Mouse (Mus musculus) embryo, embryonic 11.5 days (tissue): Measurements from ENCODE around the gene Asmt.

ENCODE experiments used
- DNase-seq: peaks from one replicate; pipeline ENCODE4 v3.0.0-alpha.2; 2012; ENCODE audit warnings: low read depth, low spot score

Asmt gene

GRCm38 (mm10) chrX:170672594-170673092 lies at the start of gene Asmt:
Gene Asmt, plus strand, starts transcription at chrX:170672644.
- DNase-seq, result no peak

GRCm38 (mm10) chrX:170673233-170673951 lies 948 bp downstream of the Asmt start:
- no peak for DNase-seq

DNA sequence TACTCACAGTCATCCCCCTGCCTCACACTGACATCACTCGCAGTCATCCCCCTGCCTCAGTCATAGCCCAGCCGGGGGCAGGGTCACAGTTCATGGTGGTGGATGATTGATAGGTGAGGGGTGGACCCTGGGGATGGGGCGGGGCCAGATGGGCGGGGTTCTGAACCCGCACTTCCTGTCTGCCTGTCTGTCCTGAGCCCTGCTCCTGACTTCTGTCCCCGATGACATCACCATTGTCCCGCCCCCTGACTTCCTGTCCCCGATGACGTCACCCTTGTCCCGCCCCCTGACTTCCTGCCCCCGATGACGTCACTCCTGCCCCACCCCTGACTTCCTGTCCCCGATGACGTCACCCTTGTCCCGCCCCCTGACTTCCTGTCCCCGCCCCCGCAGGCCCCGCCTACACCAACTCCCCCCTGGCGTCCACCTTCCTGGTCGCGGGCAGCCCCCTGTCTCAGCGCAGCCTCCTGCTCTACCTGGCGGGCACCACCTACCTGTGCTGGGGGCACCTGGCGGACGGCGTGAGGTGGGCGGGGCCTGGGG lies 1.9 kb downstream of the Asmt start:
- DNase-seq, result no peak

DNA sequence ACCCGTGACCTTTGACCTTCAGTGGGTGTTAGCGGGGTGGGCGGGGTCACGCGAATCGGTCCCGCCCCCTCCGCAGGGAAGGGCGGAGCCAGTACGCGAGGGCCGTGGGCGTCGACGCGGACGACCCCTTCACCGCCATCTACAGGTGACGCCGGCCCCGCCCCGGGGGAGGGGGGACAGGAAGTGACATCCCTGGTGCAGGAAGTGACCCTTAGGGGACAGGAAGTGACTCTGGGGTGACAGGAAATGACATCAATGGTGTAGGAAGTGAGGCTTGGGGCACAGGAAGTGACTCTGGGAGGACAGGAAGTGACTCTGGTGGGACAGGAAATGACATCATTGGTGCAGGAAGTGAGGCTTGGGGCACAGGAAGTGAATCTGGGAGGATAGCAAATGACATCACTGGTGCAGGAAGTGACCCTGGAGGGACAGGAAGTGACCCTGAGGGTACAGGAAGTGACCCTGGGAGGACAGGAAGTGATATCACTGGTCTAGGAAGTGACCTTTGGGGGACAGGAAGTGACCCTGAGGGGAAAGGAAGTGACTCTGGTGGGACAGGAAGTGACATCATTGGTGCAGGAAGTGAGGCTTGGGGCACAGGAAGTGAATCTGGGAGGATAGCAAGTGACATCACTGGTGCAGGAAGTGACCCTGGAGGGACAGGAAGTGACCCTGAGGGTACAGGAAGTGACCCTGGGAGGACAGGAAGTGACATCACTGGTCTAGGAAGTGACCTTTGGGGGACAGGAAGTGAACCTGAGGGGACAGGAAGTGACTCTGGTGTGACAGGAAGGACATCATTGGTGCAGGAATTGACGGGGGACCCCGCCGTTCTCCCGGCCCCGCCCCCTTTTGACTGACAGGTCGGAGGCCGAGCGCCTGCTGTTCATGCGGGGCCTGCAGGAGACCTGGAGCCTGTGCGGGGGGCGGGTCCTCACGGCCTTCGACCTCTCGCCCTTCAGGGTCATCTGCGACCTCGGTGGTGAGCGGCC lies 2.7 kb downstream of the Asmt start:
- DNase-seq, result no peak

GRCm38 (mm10) chrX:170675923-170676605 lies 3.6 kb downstream of the Asmt start:
- DNase-seq, result no peak

DNA sequence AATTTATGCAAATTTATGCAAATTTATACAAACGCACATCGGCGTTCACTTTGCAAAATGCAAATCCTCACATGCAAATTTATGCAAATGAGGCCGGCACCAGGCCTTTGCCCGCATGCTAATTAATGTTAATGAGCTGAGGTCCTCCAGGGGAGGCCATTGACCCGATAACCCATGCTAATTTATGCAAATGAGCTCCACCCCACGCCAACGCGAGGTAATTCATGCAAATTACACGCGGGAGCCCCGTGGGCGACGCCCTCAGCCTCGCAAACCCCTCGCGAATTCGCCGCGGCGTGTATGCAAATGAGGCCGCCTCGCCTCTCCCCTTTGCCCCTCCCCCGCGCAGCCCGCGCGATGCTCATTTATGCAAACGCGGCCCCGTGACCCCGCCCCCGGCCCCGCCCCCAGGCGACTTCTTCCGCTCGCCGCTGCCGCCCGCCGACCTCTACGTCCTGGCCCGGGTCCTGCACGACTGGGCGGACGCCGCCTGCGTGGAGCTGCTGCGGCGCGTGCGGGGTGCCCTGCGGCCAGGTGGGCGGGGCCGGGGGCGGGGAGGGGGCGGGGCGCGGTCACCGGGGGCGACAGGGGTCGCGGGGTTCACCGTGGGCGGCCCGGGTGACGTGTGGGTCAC lies 4.3 kb downstream of the Asmt start:
- DNase-seq, result no peak

GRCm38 (mm10) chrX:170677266-170677665 lies 4.8 kb downstream of the Asmt start:
- no peak for DNase-seq

DNA sequence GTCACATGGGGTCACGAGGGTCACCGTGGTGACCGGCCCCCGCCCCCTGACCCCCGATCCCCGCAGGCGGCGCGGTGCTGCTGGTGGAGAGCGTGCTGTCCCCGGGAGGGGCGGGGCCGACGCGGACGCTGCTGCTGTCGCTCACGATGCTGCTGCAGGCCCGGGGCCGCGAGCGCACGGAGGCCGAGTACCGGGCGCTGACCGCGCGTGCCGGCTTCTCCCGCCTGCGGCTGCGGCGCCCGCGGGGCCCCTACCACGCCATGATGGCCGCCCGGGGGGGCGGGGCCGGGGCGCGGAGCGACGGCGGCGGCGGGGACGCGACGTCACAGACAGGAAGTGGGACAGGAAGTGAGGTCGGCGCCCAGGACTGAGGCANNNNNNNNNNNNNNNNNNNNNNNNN lies 5.2 kb downstream of the Asmt start:
- DNase-seq, result no peak
